Mouse (Mus musculus) heart, postnatal 36 days (tissue): ENCODE measurements at regions not wholly inside any gene's neighbourhood (a gene's known extent, or its start where the extent isn't known, plus 50 kb on each side); places are given as distances from the start of the nearest gene placed in this dataset.
A peak's percentile ranks its signal among the peaks of the same experiment; 100 is the strongest.

ENCODE experiments used
- DNase-seq, 2 experiments: peaks; one replicate each; pipeline ENCODE4 v3.0.0; 2021 to 2022
- intact Hi-C: fragments of 180-260 bp; cut with DNase I; formaldehyde crosslinking; loops from one replicate; pipeline ENCODE4 v1.15.1; 2025

DNA sequence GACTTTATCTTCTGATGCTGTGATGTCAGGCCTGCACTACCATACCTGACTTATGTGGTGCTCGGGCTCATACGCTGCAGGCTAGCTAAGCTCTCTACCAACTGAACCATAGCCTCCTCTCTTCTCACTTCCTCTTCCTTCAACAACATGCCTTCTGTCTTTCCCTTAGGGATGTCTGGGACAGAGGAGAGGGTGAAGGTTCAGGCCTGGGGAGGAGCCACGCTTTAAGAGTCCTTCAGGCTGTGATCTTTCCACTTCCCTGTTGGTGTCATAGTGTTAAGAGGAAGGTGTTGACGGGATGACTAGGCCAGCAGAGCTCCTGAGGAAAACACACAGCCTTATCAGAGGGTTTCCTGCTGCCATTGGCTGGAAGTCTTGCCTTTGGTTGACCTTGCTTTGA, 188.8 kb upstream of the Jade1 start:
- DNase-seq = no peak
- intact Hi-C loops = loop anchor here (5.0 kb wide), 3 partner anchors 41 to 196 kb away; no protein-coding TSS in a partner anchor

- DNase-seq = no peak
Observed at GRCm38 (mm10) chr3:41366264-41366663, 189.3 kb upstream of the Jade1 start.

GRCm38 (mm10) chr3:41365145-41365830, 190.2 kb upstream of the Jade1 start:
- intact Hi-C loops = loop anchor here (5.0 kb wide), 3 partner anchors 42 to 197 kb away; no protein-coding TSS in a partner anchor

More at GRCm38 (mm10) chr3:41366264-41366663, 189.3 kb upstream of the Jade1 start:
- intact Hi-C loops = loop anchor here (5.0 kb wide), 3 partner anchors 41 to 196 kb away; no protein-coding TSS in a partner anchor

DNA sequence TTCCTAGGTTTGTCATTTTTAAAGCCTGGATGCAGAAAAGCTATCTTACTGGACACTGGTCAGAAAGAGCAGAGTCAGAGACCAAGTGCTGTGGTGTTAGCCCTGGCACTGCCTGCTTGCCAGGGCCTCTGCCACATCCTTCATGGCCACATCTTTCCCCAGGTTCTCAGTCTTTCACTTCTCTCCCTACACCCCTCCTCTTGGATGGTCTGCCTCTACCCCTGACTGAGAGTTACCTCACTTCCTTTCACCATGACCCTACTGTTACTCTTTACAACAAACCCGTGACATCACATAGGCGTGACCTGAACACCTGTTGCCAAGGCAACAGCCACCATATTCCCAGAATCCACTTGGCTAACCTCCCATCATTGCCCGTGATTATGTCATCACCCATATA, 191.6 kb upstream of the Jade1 start:
- DNase-seq = no peak
- intact Hi-C loops = no loop called here

More at GRCm38 (mm10) chr3:41365145-41365830, 190.2 kb upstream of the Jade1 start:
- no peak for DNase-seq

DNA sequence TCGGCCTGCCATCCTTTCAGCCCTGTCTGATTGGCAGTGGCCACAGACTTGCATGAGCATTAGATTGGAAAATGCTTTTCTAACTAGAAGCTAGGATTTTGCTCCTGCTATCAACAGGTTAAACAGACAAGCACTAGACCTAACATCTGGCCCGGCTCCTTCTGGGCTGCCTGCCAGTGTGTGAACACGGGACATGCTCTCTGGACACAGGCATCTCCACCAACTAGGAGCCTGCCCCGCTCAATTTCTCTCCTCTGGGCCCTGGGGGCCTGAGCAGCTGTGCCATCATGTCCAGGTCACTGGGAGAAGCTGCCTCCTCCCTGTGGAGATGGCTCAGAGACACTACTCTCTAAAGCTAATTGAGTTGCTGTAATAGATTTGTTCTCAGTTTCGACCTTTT, 195.3 kb upstream of the Jade1 start:
- peak; percentile 61 to 69 for DNase-seq
- intact Hi-C loops = no loop called here

DNA sequence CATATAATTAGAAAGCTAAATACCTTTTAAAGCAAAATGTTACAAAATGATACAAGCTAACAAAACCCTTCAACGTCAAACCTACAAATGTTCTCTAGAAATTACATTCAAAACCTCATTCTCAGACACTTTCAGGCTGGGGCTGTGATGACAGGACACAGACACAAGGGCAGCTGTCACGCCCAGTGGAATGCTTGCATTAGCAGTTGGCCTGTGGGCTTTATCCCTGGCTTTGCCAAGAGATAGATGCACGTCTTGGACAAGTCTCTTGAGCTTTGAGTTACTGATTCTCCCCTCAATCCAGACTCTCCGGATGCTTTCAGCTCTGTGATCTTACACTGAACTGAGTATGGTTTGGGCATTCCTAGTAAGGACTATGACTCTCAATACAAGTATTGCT, 196.1 kb upstream of the Jade1 start:
- intact Hi-C loops = no loop called here
- no peak for DNase-seq

DNA sequence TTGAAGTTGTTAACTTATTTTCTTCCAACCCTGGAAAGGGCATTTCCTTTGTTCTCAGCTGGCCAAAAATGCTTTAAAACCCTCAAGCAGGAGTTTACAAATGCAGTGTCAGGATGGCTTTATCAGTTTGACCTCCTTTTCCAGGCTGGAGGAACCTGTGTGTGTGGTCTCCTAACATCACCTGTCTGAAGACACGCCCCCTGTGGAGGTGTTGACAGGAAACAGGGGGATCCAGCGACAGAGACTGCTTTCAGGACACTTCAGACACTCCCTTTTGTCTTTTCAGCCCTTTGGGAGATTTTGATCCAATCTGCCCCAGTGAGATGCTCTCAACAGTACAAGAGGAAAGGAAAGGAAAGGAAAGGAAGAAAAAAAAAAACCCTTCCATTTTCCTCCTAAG, 202.5 kb upstream of the Jade1 start:
- no peak for DNase-seq
- intact Hi-C loops = loop anchor here (5.0 kb wide), 1 partner anchor 254 kb away; no protein-coding TSS in a partner anchor

GRCm38 (mm10) chr3:41351786-41352185, 203.7 kb upstream of the Jade1 start:
- intact Hi-C loops = loop anchor here (5.0 kb wide), 1 partner anchor 256 kb away; no protein-coding TSS in a partner anchor
- no peak for DNase-seq

DNA sequence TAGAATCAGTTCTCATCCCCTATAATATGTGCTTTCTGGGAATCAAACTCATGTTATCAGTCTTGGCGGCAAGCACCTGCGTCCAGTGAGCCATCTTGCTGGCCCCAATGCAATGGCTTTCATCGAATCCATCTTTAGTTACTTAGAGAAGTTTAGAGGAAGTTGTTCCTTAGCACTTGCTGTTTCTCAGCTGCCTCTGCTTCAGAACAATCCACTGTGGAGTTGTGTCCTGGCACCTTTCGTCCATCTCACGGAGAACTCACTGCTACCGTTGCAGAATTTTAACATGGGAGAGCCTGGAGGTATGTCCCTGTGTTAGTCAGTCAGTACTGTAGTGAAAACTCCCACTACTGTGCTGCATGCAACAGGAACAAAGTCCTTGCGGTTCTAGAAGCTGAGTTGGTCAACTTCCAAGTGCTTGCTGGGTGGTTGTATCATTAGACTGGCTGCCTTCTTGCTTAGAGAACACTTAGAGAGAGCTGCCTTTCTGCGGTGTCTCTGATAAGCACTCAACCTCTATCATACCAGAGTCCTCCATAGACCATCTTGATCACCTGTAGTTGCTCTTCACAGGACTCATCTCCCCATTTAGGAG, 204.3 kb upstream of the Jade1 start:
- no peak for DNase-seq
- intact Hi-C loops = loop anchor here (5.0 kb wide), 1 partner anchor 256 kb away; no protein-coding TSS in a partner anchor

DNA sequence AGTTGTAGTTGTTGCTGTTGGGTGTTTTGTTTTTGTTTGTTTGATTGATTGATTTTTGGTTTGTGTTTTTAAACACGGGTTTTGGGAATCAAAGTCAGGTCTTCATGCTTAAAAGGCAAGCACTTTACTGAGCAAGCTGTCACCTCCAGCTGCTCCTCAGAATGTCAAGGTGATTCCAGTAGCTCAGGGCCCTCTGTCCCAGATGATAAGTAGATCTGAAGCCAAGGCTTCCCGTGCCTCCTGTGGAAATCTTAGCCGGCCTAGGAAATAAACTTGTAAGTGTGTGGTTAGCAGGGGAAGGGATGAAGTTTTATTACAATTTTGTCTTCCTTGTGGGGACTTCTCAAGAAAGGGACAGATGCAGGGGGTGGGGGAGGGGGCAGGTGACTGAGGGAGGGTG, 205.2 kb upstream of the Jade1 start:
- DNase-seq = no peak
- intact Hi-C loops = loop anchor here (5.0 kb wide), 1 partner anchor 257 kb away; no protein-coding TSS in a partner anchor

GRCm38 (mm10) chr3:41348795-41349194, 206.7 kb upstream of the Jade1 start:
- peak; percentile 55 to 72 for DNase-seq
- intact Hi-C loops = loop anchor here (5.0 kb wide), 1 partner anchor 214 kb away; no protein-coding TSS in a partner anchor

DNA sequence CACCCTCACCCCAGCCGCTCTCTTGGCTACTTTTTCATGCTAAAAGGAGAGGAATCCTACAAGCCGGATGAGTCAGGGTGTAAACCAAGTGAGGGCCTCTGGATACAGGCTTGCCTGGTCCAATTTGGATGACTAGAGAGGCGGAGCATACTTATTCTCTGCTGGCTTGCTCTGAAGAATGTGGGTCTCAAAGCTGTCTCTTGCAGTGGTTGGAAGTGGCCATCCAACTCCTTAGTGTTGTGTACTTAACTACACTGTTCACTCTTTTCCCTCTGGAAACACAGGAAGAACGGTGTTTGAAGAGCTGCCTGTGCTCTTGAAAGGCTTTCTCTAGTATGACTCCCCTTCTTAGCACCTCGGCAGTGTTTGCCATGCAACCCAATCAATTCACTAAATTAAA, 208.7 kb upstream of the Jade1 start:
- DNase-seq = no peak
- intact Hi-C loops = loop anchor here (5.0 kb wide), 1 partner anchor 215 kb away; no protein-coding TSS in a partner anchor

GRCm38 (mm10) chr3:41343431-41343830, 212.1 kb upstream of the Jade1 start:
- DNase-seq = no peak
- intact Hi-C loops = no loop called here

- DNase-seq = no peak
- intact Hi-C loops = no loop called here
Observed at GRCm38 (mm10) chr3:41332481-41332880, 223.1 kb upstream of the Jade1 start.

GRCm38 (mm10) chr3:41330356-41330755, 225.2 kb upstream of the Jade1 start:
- intact Hi-C loops = no loop called here
- no peak for DNase-seq

DNA sequence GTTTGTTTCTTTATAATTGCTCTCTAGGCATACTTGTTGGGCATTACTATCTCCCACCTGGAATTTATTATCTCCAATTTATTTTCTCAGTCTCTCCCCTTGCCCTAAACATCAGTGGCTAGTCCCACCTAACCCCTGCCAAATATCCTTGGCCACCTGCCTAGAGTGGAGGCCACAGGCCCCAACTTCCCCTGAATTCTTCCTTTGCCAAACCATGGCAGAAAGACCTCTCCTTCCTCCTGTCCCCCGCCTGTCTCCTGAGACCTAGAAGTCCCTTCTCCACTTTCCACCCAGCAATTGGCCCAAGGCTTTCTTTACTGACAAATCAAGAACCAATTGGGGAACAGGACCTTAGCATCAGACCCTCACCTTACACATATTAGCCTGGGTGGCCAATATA, 226.7 kb upstream of the Jade1 start:
- no peak for DNase-seq
- intact Hi-C loops = no loop called here

GRCm38 (mm10) chr3:41326211-41327104, 229.1 kb upstream of the Jade1 start:
- intact Hi-C loops = no loop called here
- peak in 1 of 2 experiments; percentile 7 for DNase-seq

GRCm38 (mm10) chr3:41321808-41322207, 233.7 kb upstream of the Jade1 start:
- intact Hi-C loops = no loop called here
- DNase-seq = peak in 1 of 2 experiments; percentile 10

DNA sequence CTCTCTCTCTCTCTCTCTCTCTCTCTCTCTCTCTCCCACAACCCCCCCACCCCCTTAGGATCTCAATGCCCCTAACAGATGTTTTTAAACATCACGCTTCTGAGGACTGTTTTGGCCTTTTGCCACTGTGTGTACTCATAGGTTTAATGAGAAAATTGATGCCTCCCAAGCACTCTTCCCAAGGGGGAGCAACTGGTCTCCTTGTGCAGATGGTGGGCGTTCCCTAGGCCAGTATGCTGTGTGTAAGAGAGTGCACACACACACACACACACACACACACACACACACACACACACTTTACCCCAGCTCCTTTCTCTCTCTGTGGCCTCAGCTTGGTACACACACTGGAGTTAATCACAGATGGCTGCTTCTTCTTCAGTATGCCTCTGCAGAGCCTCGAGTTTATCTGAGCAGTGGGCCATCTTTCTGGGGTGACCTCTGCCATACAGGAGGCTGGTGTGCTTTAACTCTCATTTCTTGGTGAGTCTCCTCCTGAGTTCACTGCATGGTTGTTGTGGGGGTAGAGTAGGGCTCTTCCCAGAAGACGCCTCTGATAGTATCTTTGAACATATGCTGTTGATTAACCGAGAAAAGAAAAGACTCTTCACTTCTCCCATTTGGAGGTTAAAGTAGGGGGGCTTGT, 236.2 kb upstream of the Jade1 start:
- no peak for DNase-seq
- intact Hi-C loops = no loop called here
